Comparison of ENCODE assay signal across 27 mouse cellular contexts in genomic region chr4:72285112-72285675, GRCm38 (mm10).
DNase-seq lines count a peak whose midpoint lies in the region; ATAC-seq lines count a peak whose summit lies in the region.
"Had no signal": no experiment of that assay in that cellular context is flagged by ENCODE, and none has a peak within 500 bp of the region (broad histone marks: within the 10 kb centered on the region; RNA-seq: fewer than 3 reads in every experiment).

No protein-coding gene starts in this region.

- H3K27me3 ChIP-seq in midbrain, embryonic 14.5 days (ENCODE audit: control insufficient read depth, insufficient read depth, low read length): no peaks in the 10 kb centered on the region
- H3K27me3 ChIP-seq in midbrain, embryonic 11.5 days (ENCODE audit: control insufficient read depth, insufficient read depth, low read length): no peaks in the 10 kb centered on the region
- H3K27me3 ChIP-seq: embryonic facial prominence, embryonic 13.5 days; heart, embryonic 15.5 days; hindbrain, embryonic 12.5 days; limb, embryonic 13.5 days; lung, embryonic 15.5 days; neural tube, embryonic 15.5 days; Patski; stomach, embryonic 15.5 days had no signal

- H3K27ac ChIP-seq in midbrain, embryonic 14.5 days (replicated peaks; ENCODE audit: low read depth, low read length): no peak overlapping the region
- H3K27ac ChIP-seq in midbrain, embryonic 11.5 days (ENCODE audit: low read depth, low read length): no peak overlapping the region
- H3K27ac ChIP-seq: embryonic facial prominence, embryonic 13.5 days; heart, embryonic 10.5 days; heart, embryonic 15.5 days; hindbrain, embryonic 12.5 days; limb, embryonic 13.5 days; lung, embryonic 15.5 days; neural tube, embryonic 15.5 days; stomach, embryonic 15.5 days had no signal

- H3K4me2 ChIP-seq in midbrain, embryonic 14.5 days (ENCODE audit: low read length): no peak overlapping the region
- no peak overlapping the region for H3K4me2 ChIP-seq in midbrain, embryonic 11.5 days
- H3K4me2 ChIP-seq: embryonic facial prominence, embryonic 13.5 days; heart, embryonic 15.5 days; hindbrain, embryonic 12.5 days; limb, embryonic 13.5 days; liver, embryonic 11.5 days; lung, embryonic 15.5 days; neural tube, embryonic 15.5 days; stomach, embryonic 15.5 days had no signal

- no peak overlapping the region for H3K4me3 ChIP-seq in midbrain, embryonic 14.5 days (replicated peaks; ENCODE audit: low read depth, low read length)
- H3K4me3 ChIP-seq in midbrain, embryonic 11.5 days (ENCODE audit: low read depth, low read length): no peak overlapping the region
- H3K4me3 ChIP-seq: embryonic facial prominence, embryonic 13.5 days; heart, embryonic 10.5 days; heart, embryonic 15.5 days; hindbrain, embryonic 12.5 days; limb, embryonic 13.5 days; lung, embryonic 15.5 days; neural tube, embryonic 15.5 days; stomach, embryonic 15.5 days had no signal

- DNase-seq in embryo, embryonic 11 days: peak; percentile 4
- DNase-seq in embryo, embryonic 10 days (ENCODE audit: low spot score): no peak
- DNase-seq in midbrain, embryonic 14.5 days: peak; percentile 30
- DNase-seq in midbrain, embryonic 11.5 days (ENCODE audit: low spot score, missing footprints): no peak
- DNase-seq in forelimb bud, embryonic 11.5 days (ENCODE audit: low read depth, low spot score): peak; percentile 5
- DNase-seq in kidney, adult 8-10 months: no peak
- DNase-seq in kidney, adult 11 months: no peak
- DNase-seq: adrenal gland, postnatal 10 days; cerebellum, adult 11-12 months; gastrocnemius, postnatal 25 days; heart, adult 11 months; kidney, postnatal 14 days; layer of hippocampus, adult 9-11 months; right cerebral cortex, postnatal 25 days had no signal

- no peaks in the 10 kb centered on the region for H3K9me3 ChIP-seq in midbrain, embryonic 14.5 days (ENCODE audit: control insufficient read depth, low read length)
- no peaks in the 10 kb centered on the region for H3K9me3 ChIP-seq in midbrain, embryonic 11.5 days (ENCODE audit: control insufficient read depth, low read length)
- H3K9me3 ChIP-seq: embryonic facial prominence, embryonic 13.5 days; heart, embryonic 15.5 days; hindbrain, embryonic 12.5 days; limb, embryonic 13.5 days; lung, embryonic 15.5 days; neural tube, embryonic 15.5 days; stomach, embryonic 15.5 days had no signal

- H3K4me1 ChIP-seq in midbrain, embryonic 14.5 days (ENCODE audit: control insufficient read depth, insufficient read depth, low read length): no peaks in the 10 kb centered on the region
- no peaks in the 10 kb centered on the region for H3K4me1 ChIP-seq in midbrain, embryonic 11.5 days (ENCODE audit: control insufficient read depth, insufficient read depth, low read length)
- H3K4me1 ChIP-seq: embryonic facial prominence, embryonic 13.5 days; heart, embryonic 10.5 days; heart, embryonic 15.5 days; hindbrain, embryonic 12.5 days; limb, embryonic 13.5 days; lung, embryonic 15.5 days; neural tube, embryonic 15.5 days; stomach, embryonic 15.5 days had no signal

- no peaks in the 10 kb centered on the region for H3K36me3 ChIP-seq in midbrain, embryonic 14.5 days (ENCODE audit: control insufficient read depth, insufficient read depth, low read length)
- H3K36me3 ChIP-seq in midbrain, embryonic 11.5 days (ENCODE audit: control insufficient read depth, insufficient read depth, low read length): no peaks in the 10 kb centered on the region
- H3K36me3 ChIP-seq: embryonic facial prominence, embryonic 13.5 days; G1E; heart, embryonic 10.5 days; heart, embryonic 15.5 days; hindbrain, embryonic 12.5 days; limb, embryonic 13.5 days; lung, embryonic 15.5 days; neural tube, embryonic 15.5 days; stomach, embryonic 15.5 days had no signal

- ATAC-seq in midbrain, embryonic 14.5 days (ENCODE audit: low FRiP score, low TSS enrichment): no peak; the same call in 1 of the 2 replicates
- no peak for ATAC-seq in midbrain, embryonic 11.5 days (ENCODE audit: low FRiP score)
- no peak for ATAC-seq in megakaryocyte, adult 5-6 weeks (ENCODE audit: poor library complexity, severe bottlenecking)
- ATAC-seq: intestine, embryonic 16.5 days; Patski had no signal

- no peak overlapping the region for H3K9ac ChIP-seq in midbrain, embryonic 14.5 days (replicated peaks; ENCODE audit: low read length)
- no peak overlapping the region for H3K9ac ChIP-seq in midbrain, embryonic 11.5 days (ENCODE audit: low read length)
- H3K9ac ChIP-seq: embryonic facial prominence, embryonic 13.5 days; heart, embryonic 15.5 days; hindbrain, embryonic 12.5 days; limb, embryonic 13.5 days; lung, embryonic 15.5 days; neural tube, embryonic 15.5 days; stomach, embryonic 15.5 days had no signal

- 51% methylated on average over 1 of the region's 1 CpGs for WGBS in midbrain, embryonic 14.5 days
- WGBS in midbrain, embryonic 11.5 days: 48% methylated on average over 1 of the region's 1 CpGs

Comparison
In these comparisons a context has a peak if more than half of its experiments do, and no peak if none do; other contexts are left out.
1. DNase-seq: peak in embryo, embryonic 11 days (single experiment), midbrain, embryonic 14.5 days (single experiment) and forelimb bud, embryonic 11.5 days (single experiment); none in embryo, embryonic 10 days (single experiment), midbrain, embryonic 11.5 days (single experiment), kidney, adult 8-10 months (0 of 2) and kidney, adult 11 months (single experiment).